Mouse (Mus musculus): ENCODE results near the gene Rnf41. TPM values are rescaled to one million over a fixed set of nuclear protein-coding genes. Genes with fewer than 3 reads are reported as not detected.
A peak's percentile ranks its signal among the peaks of the same experiment; 100 is the strongest.

Gene Rnf41
- polyA plus RNA-seq, 1 experiment from 2014 or later = 42.1 TPM

- 50% methylated on average over 4 of the region's 4 CpGs for WGBS
- H3K9me3 ChIP-seq = no peaks in the 10 kb centered on the region
- peak overlapping the region; percentile 99 for H3K27ac ChIP-seq (replicated peaks)
- peaks cover 32% of the 10 kb centered on the region for H3K4me1 ChIP-seq
- H3K4me3 ChIP-seq = peak overlapping the region; percentile 78
- DNase-seq (ENCODE audit: low spot score) = no peak
- H3K36me3 ChIP-seq (replicated peaks) = peaks cover 30% of the 10 kb centered on the region
- no peaks in the 10 kb centered on the region for H3K27me3 ChIP-seq (replicated peaks; ENCODE audit: low read depth, poor library complexity, severe bottlenecking)
Measured at GRCm38 (mm10) chr10:128376099-128376454, 35.4 kb upstream of the Rnf41 start.

GRCm38 (mm10) chr10:128376455-128377211 is 34.8 kb upstream of the Rnf41 start, which contains the start of gene Ankrd52:
Gene Ankrd52 (plus strand): TSS chr10:128377115.
- Histone ChIP-seq H3K27ac (replicated peaks) (peak within 1 kb of the TSS; percentile 99), H3K36me3 (replicated peaks) (peaks cover 36% of the 10 kb centered on the region), H3K9me3 (no peaks in the 10 kb centered on the region), H3K4me1 (peaks cover 32% of the 10 kb centered on the region), H3K4me3 (peak within 1 kb of the TSS; percentile 78), H3K27me3 (replicated peaks; ENCODE audit: low read depth, poor library complexity, severe bottlenecking) (no peaks in the 10 kb centered on the region)
- under 1% methylated on average over 73 of the region's 73 CpGs for WGBS
- DNase-seq (ENCODE audit: low spot score) = peak; percentile 89

- no peaks in the 10 kb centered on the region for H3K27me3 ChIP-seq (replicated peaks; ENCODE audit: low read depth, poor library complexity, severe bottlenecking)
- WGBS = under 1% methylated on average over 47 of the region's 47 CpGs
- peak; percentile 81 for DNase-seq (ENCODE audit: low spot score)
- H3K4me1 ChIP-seq = peaks cover 32% of the 10 kb centered on the region
- peak overlapping the region; percentile 78 for H3K4me3 ChIP-seq
- peaks cover 43% of the 10 kb centered on the region for H3K36me3 ChIP-seq (replicated peaks)
- H3K9me3 ChIP-seq = no peaks in the 10 kb centered on the region
- peak overlapping the region; percentile 99 for H3K27ac ChIP-seq (replicated peaks)
Measured at GRCm38 (mm10) chr10:128377222-128377939, 34.1 kb upstream of the Rnf41 start.

GRCm38 (mm10) chr10:128377940-128378448 is 33.5 kb upstream of the Rnf41 start:
- Histone ChIP-seq H3K27ac (replicated peaks) (peak overlapping the region; percentile 99), H3K4me3 (peak overlapping the region; percentile 78), H3K4me1 (peaks cover 32% of the 10 kb centered on the region), H3K36me3 (replicated peaks) (peaks cover 50% of the 10 kb centered on the region), H3K27me3 (replicated peaks; ENCODE audit: low read depth, poor library complexity, severe bottlenecking) (no peaks in the 10 kb centered on the region), H3K9me3 (no peaks in the 10 kb centered on the region)
- 57% methylated on average over 14 of the region's 14 CpGs for WGBS
- no peak for DNase-seq (ENCODE audit: low spot score)

GRCm38 (mm10) chr10:128378462-128378861 is 33.0 kb upstream of the Rnf41 start:
- Histone ChIP-seq H3K36me3 (replicated peaks) (peaks cover 54% of the 10 kb centered on the region), H3K27me3 (replicated peaks; ENCODE audit: low read depth, poor library complexity, severe bottlenecking) (no peaks in the 10 kb centered on the region), H3K27ac (replicated peaks) (peak overlapping the region; percentile 35; the same call in 1 of the 2 replicates), H3K9me3 (no peaks in the 10 kb centered on the region), H3K4me1 (peaks cover 32% of the 10 kb centered on the region), H3K4me3 (peak overlapping the region; percentile 78)
- WGBS = 78% methylated on average over 3 of the region's 3 CpGs
- DNase-seq (ENCODE audit: low spot score) = no peak

GRCm38 (mm10) chr10:128379260-128379659 is 32.2 kb upstream of the Rnf41 start:
- 91% methylated on average over 7 of the region's 7 CpGs for WGBS
- H3K27ac ChIP-seq (replicated peaks) = no peak overlapping the region
- H3K9me3 ChIP-seq = no peaks in the 10 kb centered on the region
- peaks cover 62% of the 10 kb centered on the region for H3K36me3 ChIP-seq (replicated peaks)
- peaks cover 32% of the 10 kb centered on the region for H3K4me1 ChIP-seq
- no peaks in the 10 kb centered on the region for H3K27me3 ChIP-seq (replicated peaks; ENCODE audit: low read depth, poor library complexity, severe bottlenecking)
- no peak for DNase-seq (ENCODE audit: low spot score)
- peak overlapping the region; percentile 78; the same call in 1 of the 2 replicates for H3K4me3 ChIP-seq

- 0 out of 2 replicates have a peak overlapping the region, but pooled peaks have one; percentile 5 for H3K4me3 ChIP-seq
- no peaks in the 10 kb centered on the region for H3K27me3 ChIP-seq (replicated peaks; ENCODE audit: low read depth, poor library complexity, severe bottlenecking)
- WGBS = 87% methylated on average over 5 of the region's 5 CpGs
- peaks cover 75% of the 10 kb centered on the region for H3K36me3 ChIP-seq (replicated peaks)
- no peak for DNase-seq (ENCODE audit: low spot score)
- no peak overlapping the region for H3K27ac ChIP-seq (replicated peaks)
- no peaks in the 10 kb centered on the region for H3K9me3 ChIP-seq
- H3K4me1 ChIP-seq = peaks cover 32% of the 10 kb centered on the region
Measured at GRCm38 (mm10) chr10:128380565-128380964, 30.9 kb upstream of the Rnf41 start.

GRCm38 (mm10) chr10:128382482-128382881 is 29.0 kb upstream of the Rnf41 start:
- H3K4me3 ChIP-seq = no peak overlapping the region
- peaks cover 94% of the 10 kb centered on the region for H3K36me3 ChIP-seq (replicated peaks)
- H3K4me1 ChIP-seq = peaks cover 20% of the 10 kb centered on the region
- DNase-seq (ENCODE audit: low spot score) = no peak
- WGBS = 89% methylated on average over 8 of the region's 8 CpGs
- H3K27ac ChIP-seq (replicated peaks) = no peak overlapping the region
- no peaks in the 10 kb centered on the region for H3K9me3 ChIP-seq
- H3K27me3 ChIP-seq (replicated peaks; ENCODE audit: low read depth, poor library complexity, severe bottlenecking) = no peaks in the 10 kb centered on the region

GRCm38 (mm10) chr10:128385902-128386301 is 25.6 kb upstream of the Rnf41 start:
- no peak overlapping the region for H3K27ac ChIP-seq (replicated peaks)
- H3K27me3 ChIP-seq (replicated peaks; ENCODE audit: low read depth, poor library complexity, severe bottlenecking) = no peaks in the 10 kb centered on the region
- H3K36me3 ChIP-seq (replicated peaks) = peaks cover 100% of the 10 kb centered on the region
- H3K9me3 ChIP-seq = no peaks in the 10 kb centered on the region
- no peak overlapping the region for H3K4me3 ChIP-seq
- WGBS = 90% methylated on average over 7 of the region's 7 CpGs
- no peak for DNase-seq (ENCODE audit: low spot score)
- H3K4me1 ChIP-seq = no peaks in the 10 kb centered on the region

GRCm38 (mm10) chr10:128388941-128389340 is 22.5 kb upstream of the Rnf41 start:
- WGBS = 93% methylated on average over 14 of the region's 14 CpGs
- H3K27ac ChIP-seq (replicated peaks) = no peak overlapping the region
- H3K9me3 ChIP-seq = no peaks in the 10 kb centered on the region
- H3K4me3 ChIP-seq = no peak overlapping the region
- H3K36me3 ChIP-seq (replicated peaks) = peaks cover 100% of the 10 kb centered on the region
- DNase-seq (ENCODE audit: low spot score) = no peak
- peaks cover 5% of the 10 kb centered on the region; the same call in 1 of the 2 replicates for H3K4me1 ChIP-seq
- no peaks in the 10 kb centered on the region for H3K27me3 ChIP-seq (replicated peaks; ENCODE audit: low read depth, poor library complexity, severe bottlenecking)

GRCm38 (mm10) chr10:128389570-128389969 is 21.9 kb upstream of the Rnf41 start:
- H3K9me3 ChIP-seq = no peaks in the 10 kb centered on the region
- no peak for DNase-seq (ENCODE audit: low spot score)
- peaks cover 100% of the 10 kb centered on the region for H3K36me3 ChIP-seq (replicated peaks)
- peaks cover 9% of the 10 kb centered on the region; the same call in 1 of the 2 replicates for H3K4me1 ChIP-seq
- H3K27me3 ChIP-seq (replicated peaks; ENCODE audit: low read depth, poor library complexity, severe bottlenecking) = no peaks in the 10 kb centered on the region
- H3K27ac ChIP-seq (replicated peaks) = no peak overlapping the region
- WGBS = 89% methylated on average over 6 of the region's 6 CpGs
- no peak overlapping the region for H3K4me3 ChIP-seq

- peaks cover 100% of the 10 kb centered on the region for H3K36me3 ChIP-seq (replicated peaks)
Measured at GRCm38 (mm10) chr10:128390366-128390765, 21.1 kb upstream of the Rnf41 start.

More at GRCm38 (mm10) chr10:128390366-128390765, 21.1 kb upstream of the Rnf41 start:
- H3K4me1 ChIP-seq = peaks cover 9% of the 10 kb centered on the region; the same call in 1 of the 2 replicates
- no peak overlapping the region; the same call in 1 of the 2 replicates for H3K4me3 ChIP-seq
- no peaks in the 10 kb centered on the region for H3K27me3 ChIP-seq (replicated peaks; ENCODE audit: low read depth, poor library complexity, severe bottlenecking)
- 91% methylated on average over 12 of the region's 12 CpGs for WGBS
- peak; percentile 7 for DNase-seq (ENCODE audit: low spot score)
- no peaks in the 10 kb centered on the region for H3K9me3 ChIP-seq
- no peak overlapping the region for H3K27ac ChIP-seq (replicated peaks)

All from embryonic facial prominence, embryonic 10.5 days (tissue).